Mouse (Mus musculus): Measurements from ENCODE around the gene Pspc1. TPM values are rescaled to one million over a fixed set of nuclear protein-coding genes. Genes with fewer than 3 reads are reported as not detected.

Gene Pspc1
- polyA plus RNA-seq (2012; rRNA removed): 8.9 and 9.6 TPM in 2 replicates

GRCm38 (mm10) chr14:56778200-56778932, at the start of gene Pspc1:
TSS of gene Pspc1 (minus strand) at chr14:56778316.

GRCm38 (mm10) chr14:56811701-56812339, 33.7 kb upstream of the Pspc1 start, which contains the start of gene Zmym5:
TSS of gene Zmym5 (minus strand) at chr14:56811716.

Other genes with a start within 250 kb of the Pspc1 start
- 2.6 TPM in 2 replicates for gene Cenpj, start 202.9 kb downstream of the Pspc1 start, polyA plus RNA-seq (2012; rRNA removed)
- gene Parp4, start 202.7 kb downstream of the Pspc1 start, polyA plus RNA-seq (2012; rRNA removed): 2.5 and 3.5 TPM in 2 replicates
- gene Mphosph8, start 110.1 kb downstream of the Pspc1 start, polyA plus RNA-seq (2012; rRNA removed): 8.5 and 9.3 TPM in 2 replicates
- gene Zmym5, start 33.4 kb upstream of the Pspc1 start, polyA plus RNA-seq (2012; rRNA removed): 7.4 and 8.0 TPM in 2 replicates
- 7.2 TPM in 2 replicates for gene Zmym2, start 108.3 kb upstream of the Pspc1 start, polyA plus RNA-seq (2012; rRNA removed)

Data from liver, embryonic 18 days (tissue).